Mouse (Mus musculus) spleen, adult 18-20 months (tissue): ENCODE results near the gene Plekhg4.

Source experiments
- DNase-seq, 2 experiments: peaks; one replicate each; pipeline ENCODE4 v3.0.0; 2022; ENCODE audit warnings: mixed read lengths in 2 of 2

The Plekhg4 gene

DNA sequence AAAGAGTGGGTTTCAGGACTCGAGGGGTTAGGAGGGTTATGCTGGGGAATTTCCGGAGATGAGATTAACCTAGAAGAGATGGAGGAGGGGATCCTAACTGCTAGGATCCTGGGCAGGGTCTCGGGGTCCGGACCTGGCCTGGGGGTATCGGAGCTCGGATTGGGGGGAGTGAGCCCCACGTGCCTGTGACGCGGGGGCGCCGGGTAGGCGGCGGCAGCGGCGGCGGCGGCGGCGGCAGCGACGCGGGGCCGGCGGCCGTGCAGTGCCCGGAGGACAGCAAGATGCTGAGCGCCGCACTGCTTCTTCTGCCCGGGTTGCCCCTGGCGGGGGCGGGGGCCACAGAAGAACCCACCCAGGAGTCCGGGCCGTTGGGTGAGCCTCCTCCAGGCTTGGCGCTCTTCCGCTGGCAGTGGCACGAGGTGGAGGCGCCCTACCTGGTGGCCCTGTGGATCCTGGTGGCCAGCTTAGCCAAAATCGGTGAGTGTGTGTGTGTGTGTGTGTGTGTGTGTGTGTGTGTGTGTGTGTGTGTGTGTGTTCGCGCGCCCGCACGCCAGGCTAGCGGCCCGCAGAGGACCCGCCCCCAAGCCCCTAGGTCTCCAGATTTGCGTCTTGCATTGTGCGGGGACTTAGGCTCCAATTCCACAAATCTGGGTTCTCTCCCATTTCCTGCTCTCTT is 23.8 kb upstream of the Plekhg4 start:
- no peak for DNase-seq

DNA sequence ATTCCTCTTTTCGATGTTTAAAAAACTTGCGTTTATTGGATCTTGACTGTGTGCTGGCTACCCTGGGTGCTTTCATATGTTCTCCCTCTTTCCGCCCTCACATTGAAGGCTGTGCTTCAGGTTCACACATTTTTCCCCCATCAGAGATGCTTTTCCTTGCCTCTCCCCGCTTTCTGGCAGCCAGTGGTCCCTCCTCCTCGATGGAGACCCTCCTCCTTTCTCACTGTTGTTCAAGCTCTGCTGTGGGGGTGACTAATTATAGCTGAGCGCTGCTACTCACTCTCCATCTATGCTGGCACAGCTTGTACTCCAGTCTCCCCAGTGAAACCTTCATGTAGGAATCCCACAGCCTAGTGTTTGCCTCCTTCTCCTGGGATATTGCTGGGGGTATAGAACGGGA is 22.9 kb upstream of the Plekhg4 start:
- no peak for DNase-seq

DNA sequence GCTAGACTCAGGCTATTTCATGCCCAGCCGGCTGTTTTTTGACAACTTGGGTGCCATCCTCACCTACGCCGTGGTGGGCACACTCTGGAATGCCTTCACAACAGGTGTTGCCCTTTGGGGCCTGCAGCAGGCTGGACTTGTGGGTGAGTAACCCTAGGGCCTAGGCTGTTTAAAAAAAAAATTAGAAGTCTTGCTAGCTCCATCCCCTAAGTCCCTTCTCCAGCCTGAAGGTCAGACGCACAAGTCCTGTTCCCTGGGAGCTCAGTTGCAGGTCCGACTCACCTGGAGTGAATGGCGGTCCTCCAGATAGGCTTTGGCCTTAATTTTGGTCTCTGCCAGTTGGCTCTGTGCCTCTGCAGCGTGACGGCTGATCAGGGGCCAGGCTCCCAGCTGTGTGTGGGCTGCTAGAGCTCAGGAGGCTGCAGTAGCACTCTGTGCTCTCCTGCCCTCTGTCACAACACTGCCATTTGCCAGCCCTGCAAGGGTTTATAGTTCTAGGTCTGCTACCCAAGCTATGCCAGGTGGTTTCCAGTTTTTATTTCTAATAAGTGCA is 19.4 kb upstream of the Plekhg4 start:
- no peak for DNase-seq

DNA sequence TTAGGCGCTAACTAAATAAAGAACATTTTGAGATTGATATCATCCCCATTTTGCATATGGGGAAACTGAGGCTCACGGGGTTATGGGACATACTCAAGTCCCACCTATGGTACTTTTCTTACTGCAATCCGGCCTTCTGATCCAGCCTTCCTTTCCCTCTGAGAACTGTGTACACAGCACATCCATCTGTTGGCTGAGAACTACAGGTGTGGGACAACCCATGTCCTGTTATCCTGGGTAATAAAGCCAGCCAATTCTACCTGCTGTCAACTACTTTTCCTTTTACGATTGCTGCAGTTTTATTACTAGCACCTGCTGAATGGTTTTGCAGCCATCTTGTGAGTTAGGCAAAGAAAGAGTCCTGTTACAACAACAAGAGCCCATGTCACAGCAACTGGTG is 18.5 kb upstream of the Plekhg4 start:
- DNase-seq: no peak

DNA sequence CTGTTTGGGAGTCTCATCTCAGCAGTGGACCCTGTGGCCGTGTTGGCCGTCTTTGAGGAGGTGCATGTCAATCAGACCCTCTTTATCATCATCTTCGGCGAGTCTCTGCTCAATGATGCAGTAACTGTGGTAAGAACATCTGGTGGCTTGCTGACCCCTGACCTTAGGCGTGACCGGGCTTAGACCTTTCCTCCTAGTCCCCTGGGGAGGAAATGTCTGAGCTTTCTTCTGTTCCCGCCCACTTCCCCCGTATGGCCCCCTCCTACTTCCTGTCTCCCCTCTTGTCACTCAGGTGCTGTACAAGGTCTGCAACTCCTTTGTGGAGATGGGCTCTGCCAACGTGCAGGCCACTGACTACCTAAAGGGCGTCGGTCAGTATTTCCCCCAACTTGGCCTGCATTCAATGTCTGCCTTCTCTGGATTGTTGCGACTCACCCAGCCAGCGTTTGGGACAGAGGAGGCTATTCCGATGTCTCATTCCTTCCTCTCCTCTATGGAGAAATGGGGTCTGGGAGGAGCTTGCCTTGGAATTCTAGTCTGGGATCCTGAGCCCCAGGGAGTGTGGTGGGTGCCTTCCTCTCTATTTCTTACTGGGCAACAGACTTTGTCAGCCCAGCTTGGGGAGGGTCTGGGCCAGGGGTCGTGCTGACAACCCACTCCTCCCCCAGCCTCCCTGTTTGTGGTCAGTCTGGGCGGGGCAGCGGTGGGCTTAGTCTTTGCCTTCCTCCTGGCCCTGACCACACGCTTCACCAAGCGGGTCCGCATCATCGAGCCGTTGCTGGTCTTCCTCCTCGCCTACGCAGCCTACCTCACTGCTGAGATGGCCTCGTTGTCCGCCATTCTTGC is 17.7 kb upstream of the Plekhg4 start:
- DNase-seq: peak; percentile 41 to 46

DNA sequence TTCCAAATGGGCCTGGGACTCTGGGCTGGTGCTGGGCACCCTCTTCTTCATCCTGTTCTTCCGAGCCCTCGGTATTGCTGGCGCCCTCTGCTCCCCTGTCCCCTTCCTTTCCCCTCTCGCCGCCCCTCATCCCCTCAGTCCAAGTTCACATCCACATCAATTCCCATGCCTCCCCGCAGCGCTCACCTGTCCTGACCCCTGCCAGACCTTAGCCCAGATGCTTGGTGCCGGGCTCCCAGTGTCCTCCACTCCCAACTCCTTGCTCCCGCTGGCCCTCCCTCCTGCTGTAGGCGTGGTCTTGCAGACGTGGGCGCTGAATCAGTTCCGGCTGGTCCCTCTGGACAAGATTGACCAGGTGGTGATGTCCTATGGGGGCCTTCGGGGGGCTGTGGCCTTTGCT is 16.4 kb upstream of the Plekhg4 start:
- DNase-seq: no peak

DNA sequence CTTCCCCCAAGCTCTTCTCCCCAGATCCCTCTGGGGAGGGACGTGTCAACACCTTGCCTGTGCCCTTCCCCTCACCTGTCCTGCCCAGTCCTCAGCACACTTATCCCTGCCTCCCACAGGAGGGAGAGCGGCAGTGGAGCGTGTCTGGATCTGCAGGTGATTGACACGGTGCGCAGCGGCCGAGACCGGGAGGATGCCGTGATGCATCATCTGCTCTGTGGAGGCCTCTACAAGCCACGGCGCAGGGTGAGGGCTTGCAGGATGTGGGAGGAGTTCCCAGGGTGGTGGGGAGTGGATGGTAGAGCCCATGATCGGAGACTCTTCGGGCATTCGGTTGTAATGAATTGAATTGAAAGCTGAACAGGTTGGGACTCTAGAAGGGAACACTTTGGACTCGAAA is 13.9 kb upstream of the Plekhg4 start:
- no peak for DNase-seq

DNA sequence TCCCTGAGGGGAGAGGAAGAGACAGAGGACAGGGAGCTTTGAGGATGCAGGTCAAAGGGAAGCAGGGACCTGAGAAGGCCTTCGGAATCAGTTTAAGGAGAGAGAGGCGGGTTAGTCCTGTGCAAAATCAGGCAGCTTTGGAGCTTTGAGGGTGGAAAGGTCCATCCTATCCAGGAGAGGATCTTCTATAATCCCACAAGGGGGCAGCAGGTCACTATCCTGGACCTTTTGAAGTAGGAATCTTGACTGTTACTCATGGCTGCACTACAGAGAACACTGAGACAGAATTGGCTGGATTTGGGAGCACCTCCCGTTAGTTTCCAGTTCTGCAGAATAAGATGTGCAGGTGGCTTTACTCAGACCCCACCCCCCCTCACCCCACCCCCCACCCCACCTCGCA is 13.4 kb upstream of the Plekhg4 start:
- DNase-seq: no peak

DNA sequence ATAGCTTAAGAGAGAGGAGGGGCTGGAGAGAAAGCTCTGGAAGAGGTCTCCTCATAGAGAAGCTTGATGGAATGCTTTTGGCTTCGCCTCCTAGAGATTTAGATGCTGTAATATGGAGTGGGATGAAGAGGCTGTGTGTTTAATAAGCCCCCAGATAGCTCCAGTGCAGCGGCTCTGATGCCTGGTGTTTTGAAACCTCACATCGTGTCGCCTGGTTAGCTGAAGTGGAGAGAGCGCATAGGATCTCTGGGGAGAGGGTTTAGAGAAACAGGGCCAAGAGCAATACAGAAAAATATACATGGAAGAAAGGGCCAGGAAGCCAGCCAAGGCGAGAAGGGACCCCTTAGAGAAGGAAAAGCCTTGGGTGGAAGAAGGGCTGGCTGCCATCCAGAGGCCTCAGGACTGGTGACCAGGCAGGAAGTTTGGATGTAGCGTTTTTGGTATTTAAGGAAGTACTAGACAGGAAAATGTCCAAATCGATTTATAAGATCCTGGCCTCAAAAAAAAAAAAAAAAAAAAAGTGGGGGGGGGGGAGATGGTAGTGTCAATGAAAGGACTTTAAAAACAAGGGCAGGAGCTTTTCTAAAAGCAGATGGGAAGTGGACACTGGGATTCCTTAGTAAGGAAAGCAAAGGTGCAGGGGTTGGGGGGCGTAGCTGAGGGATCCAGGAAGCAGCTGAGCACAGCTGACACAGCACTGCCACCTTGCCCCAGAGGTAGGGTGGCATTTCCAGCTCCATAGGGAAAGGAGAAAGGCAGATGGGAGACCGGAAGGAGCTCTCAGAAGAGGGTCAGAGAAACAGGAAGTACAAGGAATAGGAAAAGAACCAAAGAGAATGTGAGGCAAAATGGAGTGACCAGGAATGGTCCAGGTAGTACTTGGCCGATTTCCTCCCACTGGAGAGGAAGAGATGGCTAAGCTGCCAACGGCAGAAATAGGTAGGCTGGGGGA is 11.0 kb upstream of the Plekhg4 start:
- no peak for DNase-seq

DNA sequence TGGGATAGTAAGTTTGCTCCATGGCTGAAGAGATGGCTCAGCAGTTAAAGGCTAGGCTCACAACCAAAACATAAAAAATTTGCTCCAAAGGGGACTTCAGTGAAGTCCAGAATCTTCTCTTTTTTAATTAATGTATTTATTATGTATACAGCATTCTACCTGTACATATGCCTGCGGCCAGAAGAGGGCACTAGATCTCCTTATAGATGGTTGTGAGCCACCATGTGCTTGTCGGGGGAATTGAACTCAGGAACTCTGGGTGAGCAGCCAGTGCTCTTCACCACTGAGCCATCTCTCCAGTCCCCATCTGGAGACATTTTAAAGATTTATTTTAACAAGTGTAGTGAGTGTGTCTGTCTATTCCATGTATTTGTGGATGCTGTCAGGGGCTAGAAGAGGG is 6.0 kb upstream of the Plekhg4 start:
- DNase-seq: no peak

DNA sequence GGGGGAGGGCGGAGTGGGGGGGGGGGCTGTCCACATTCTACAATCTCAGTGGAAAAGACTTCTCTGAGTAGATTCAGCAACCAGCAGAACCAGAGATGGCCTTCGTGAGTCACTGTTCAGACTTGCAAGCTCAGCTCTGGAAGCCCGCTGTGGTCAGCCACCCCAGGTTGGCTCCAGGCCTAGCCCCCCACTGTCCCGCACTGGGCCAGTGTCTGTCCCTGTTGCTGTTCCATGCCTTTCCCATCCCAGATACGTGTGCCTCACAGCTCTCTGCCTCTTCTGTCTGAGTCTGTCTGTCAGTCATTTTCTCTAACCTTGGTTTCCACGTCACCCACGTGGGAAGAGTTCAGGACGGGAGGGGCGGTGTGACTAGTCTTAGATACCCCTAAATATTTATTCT is 601 bp upstream of the Plekhg4 start:
- no peak for DNase-seq

DNA sequence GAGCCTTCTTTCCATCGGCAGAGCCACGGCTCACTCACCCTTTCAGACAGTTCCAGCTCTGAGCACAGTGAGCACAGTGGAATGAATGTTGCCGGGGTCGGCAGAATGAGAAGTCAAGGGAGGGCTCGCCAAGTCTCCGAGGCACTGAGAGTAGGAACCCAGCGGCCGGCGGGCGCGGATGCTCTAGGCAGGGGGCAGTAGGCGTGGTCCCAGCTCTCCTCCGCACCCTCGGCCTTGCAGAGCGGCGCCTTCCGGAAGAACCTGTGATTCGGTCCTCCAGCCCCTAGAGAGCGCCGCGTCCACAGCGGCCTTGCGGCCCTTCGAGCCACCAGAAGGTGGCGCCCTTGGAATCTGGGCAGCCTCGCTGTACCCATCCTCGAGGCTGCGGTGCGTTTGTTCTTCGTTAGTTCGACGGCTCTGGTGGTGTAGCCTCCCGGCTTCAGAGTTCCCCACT is 1.5 kb downstream of the Plekhg4 start:
- peak in 1 of 2 experiments; percentile 10 for DNase-seq

DNA sequence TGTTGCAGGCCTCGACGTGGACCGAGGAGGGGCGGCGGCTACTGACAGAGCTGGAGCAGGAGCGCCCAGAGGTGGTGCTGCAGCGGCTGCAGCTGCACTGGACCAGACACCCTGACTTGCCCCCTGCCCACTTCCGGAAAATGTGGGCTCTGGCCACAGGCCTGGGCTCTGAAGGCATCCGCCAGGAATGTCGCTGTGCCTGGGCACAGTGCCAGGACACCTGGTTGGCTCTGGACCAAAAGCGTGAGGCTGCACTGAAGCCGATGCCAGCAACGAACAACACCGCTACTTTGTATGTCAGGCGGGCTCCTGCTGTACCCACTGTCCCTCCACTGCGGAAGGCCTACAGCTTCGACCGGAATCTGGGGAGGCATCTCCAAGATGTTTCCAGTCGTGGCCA is 5.6 kb downstream of the Plekhg4 start:
- no peak for DNase-seq

DNA sequence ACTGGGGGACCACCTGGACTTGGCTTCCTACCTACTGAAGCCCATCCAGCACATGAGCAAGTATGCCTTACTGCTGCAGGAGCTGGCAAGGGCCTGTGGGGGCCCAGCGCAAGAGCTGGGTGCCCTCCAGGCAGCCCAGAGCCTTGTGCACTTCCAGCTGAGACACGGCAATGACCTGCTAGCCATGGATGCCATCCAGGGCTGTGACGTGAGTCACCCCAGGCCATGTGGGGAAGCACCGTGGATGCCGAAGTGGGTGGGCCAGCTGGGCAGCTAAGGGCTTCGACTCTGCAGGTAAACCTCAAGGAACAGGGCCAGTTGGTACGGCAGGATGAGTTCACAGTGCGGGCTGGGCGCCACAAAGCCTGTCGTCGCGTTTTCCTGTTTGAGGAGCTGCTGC is 7.2 kb downstream of the Plekhg4 start:
- DNase-seq: no peak

DNA sequence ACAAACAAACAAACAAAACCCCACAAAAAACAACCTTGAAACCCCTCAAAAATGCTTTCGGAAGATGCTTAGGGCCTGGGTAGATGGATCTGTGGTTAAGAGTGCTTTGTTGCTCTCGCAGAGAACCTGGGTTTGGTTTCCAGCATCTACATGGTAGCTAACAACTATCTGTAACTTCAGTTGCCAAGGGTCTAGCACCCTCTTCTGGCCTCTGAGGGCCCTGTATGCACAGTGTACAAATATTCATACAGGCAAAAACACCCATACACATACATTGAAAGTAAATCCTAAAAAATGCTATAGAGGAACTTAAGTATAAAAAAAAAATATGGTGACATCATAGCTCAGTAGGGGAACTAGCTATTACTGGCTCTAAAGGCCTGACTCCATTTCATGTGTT is 11.0 kb downstream of the Plekhg4 start:
- DNase-seq: no peak

DNA sequence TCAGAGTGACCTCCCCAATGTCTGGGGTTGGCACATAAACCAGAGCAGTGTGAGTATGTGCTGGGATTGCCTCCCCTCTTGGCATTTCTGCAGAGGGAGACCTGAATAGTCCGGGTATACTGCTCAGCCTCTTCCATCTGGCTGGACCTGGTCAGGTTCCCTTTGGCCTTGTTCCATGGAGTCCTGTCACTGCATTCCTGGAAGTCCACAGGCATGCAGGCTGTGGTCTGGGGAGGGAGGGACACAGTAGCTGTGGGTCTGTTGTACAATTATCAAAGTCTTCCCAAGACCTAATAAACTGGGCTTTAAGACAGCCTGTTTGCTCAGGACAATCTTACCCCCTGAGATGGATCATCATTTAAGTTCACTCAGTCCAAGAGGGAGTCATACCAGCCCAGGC is 14.1 kb downstream of the Plekhg4 start:
- DNase-seq: no peak

DNA sequence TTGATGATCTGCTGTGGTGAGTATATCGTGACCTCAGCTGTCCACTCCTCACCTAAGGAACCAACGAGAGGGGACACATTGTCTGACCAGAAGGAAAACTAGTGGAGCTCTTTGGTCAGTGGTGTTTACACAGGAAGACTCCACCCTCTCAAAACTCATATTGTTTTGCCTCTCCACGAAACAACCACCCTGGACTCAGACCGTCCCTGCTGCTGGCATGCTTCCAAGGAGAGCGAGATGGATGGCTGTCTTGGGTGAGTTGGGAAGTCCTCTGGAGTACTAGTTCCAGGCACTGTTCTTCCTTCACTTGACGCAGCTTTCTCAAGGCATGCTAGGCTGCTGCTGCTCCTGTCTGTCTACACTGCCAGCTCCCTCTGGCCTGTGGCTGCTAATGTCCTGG is 16.0 kb downstream of the Plekhg4 start:
- DNase-seq: no peak

DNA sequence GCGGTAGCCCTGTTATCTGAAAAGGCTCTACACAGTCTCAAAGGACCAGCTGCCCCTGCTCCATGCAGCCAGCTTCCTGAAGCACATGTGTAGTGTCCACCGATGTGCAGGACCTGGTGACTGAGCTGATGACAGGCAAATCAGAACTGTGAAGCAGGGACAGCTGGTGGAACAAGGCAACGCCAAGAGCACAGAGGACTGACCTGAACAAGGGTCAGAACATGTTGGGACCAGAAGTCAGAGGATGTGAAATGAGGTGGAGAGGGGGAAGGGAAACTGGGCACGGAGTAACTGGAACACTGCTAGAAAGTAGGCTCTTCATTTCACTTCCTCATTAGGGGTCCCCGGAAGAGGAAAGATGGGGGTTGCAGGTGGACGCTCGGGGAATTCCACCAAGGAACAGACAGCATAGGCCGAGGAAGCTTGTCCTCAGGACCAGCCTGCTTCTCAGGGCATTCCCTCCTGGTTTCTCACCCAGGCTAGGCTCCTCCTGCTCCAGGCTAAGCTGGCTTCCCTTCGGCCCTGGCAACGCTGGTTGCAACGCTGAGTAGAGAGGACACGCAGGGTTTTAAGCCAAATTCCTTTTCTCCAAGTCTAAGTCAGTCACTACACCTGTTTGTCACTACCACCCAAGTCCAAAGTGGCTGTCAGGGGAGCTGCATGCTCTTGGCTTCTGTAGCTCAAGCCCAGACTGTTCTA is 20.2 kb downstream of the Plekhg4 start:
- DNase-seq: no peak

DNA sequence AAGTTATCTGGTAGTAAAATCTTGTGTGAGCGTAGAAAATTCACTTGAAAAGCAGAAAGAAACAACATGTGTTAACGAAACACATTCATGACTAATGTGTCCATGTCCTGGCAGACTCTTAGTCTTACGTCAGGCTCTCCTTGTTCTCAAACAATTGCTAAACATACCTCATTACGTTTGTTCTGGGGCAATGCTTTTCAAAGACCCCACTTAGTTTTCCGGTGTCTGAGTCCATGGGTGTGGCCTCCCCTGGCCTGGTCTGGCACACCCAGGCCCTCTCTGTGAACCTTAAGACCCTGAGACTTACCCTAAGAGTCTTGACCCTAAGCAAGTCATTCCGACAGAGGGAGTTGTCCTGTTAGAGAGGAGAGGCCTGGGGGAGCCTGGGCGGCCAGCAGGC is 20.8 kb downstream of the Plekhg4 start:
- no peak for DNase-seq

DNA sequence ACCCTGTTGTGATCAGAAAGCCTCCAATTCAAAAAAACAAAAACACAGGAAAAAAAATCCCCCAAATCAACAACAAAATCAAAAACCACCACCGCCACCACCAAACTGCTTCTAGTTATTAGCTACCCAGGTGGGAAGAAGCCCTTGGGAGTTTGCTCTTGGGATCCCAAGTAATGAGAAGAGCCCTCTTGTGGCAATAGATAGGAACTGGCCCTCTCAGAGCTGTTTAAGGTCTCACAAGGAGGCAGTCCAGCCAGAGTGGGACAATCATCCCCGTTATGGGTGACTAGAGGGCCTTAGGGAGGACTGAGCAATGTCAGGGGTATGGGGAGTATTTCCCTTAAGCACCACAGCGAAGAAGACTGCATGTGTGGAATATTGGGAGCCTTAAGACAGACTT is 24.7 kb downstream of the Plekhg4 start:
- DNase-seq: peak in 1 of 2 experiments; percentile 17

DNA sequence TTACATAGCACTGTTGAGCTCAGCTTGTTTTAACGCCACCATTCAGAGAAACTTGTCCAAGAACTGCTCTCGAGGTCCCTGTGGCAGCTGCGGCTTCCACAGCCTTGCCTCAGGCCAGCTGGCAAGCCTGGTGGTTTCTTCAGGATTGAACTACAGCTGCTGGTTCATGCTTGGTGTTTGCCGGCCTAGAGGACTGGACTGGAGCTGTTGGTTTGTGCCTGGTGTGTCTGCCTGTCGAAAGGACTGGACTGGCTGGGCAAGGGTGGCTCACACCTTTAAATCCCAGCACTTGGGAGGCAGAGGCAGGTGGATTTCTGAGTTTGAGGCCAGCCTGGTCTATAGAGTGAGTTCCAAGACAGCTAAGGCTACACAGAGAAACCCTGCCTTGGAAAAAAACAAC is 26.9 kb downstream of the Plekhg4 start:
- no peak for DNase-seq

DNA sequence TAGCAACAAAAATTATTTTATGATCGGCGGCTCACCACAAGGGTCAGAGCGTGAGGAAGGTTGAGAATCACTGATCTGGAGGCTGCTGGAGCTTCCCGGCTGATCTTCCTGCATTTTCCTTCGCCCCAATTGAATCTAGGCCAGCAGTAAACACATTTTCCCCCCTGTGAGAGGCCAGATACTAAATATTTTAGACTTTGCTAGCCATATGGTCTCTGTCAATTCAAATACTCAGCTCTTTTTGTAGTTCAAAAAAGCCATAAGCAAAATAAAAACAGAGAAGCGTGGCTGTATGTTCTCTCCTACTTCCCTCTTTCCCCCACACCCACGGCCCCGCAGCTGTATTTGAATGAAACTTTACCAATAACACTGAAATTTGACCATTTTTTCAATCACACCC is 30.4 kb downstream of the Plekhg4 start:
- DNase-seq: no peak
